Mouse (Mus musculus) hindbrain, embryonic 10.5 days (tissue): ENCODE results near the gene Plscr4. TPM values are rescaled to one million over a fixed set of nuclear protein-coding genes. Genes with fewer than 3 reads are reported as not detected.

ENCODE experiments used
- DNase-seq: peaks from one replicate; pipeline ENCODE4 v3.0.0-alpha.2; 2017; ENCODE audit warnings: low spot score
- H3K27ac ChIP-seq: fragments of 300-500 bp; sonication (generic); 2 replicates; pipeline ENCODE4 v1.5.1; 2016; ENCODE audit warnings: mild to moderate bottlenecking, moderate library complexity
- H3K27me3 ChIP-seq: fragments of 300-500 bp; sonication (generic); 2 replicates; pipeline ENCODE4 v1.6.1; 2016; ENCODE audit warnings: mild to moderate bottlenecking; ENCODE audit not compliant: poor library complexity, insufficient read depth, severe bottlenecking
- H3K36me3 ChIP-seq: fragments of 300-500 bp; sonication (generic); 2 replicates; pipeline ENCODE4 v1.6.1; 2016; ENCODE audit warnings: mild to moderate bottlenecking, moderate library complexity
- H3K4me1 ChIP-seq: fragments of 300-500 bp; sonication (generic); replicated peaks from 2 replicates; pipeline ENCODE4 v1.6.1; 2016; ENCODE audit warnings: mild to moderate bottlenecking
- H3K4me3 ChIP-seq: fragments of 300-500 bp; sonication (generic); 2 replicates; pipeline ENCODE4 v1.5.1; 2016; ENCODE audit warnings: mild to moderate bottlenecking, moderate library complexity
- H3K9me3 ChIP-seq: fragments of 300-500 bp; sonication (generic); 2 replicates; pipeline ENCODE4 v1.6.1; 2016; ENCODE audit warnings: mild to moderate bottlenecking, moderate library complexity
- WGBS: fragments of 180-500 bp; shearing (Covaris S2); methylation state at CpG from one replicate; pipeline ENCODE4 v1.1.7; 2016; 5-methylcytosine and 5-hydroxymethylcytosine counted together
- polyA plus RNA-seq: library from polyadenylated mRNA; unstranded; fragments of >200 nt; fragmentation: Nextera tagmentation; extraction: Ambion mirVana; gene quantifications from 2 replicates; pipeline ENCODE4 v1.2.1, GENCODE M21; 2016

Plscr4 gene
- 0.88 and 1.1 TPM in 2 replicates for polyA plus RNA-seq

- no peaks in the 10 kb centered on the region for H3K9me3 ChIP-seq
- H3K27ac ChIP-seq, result peak within 1 kb of the TSS; percentile 90
- H3K27me3 ChIP-seq, result no peaks in the 10 kb centered on the region
- H3K4me3 ChIP-seq, result peak within 1 kb of the TSS; percentile 74
- H3K4me1 ChIP-seq, result peaks cover 13% of the 10 kb centered on the region
- DNase-seq, result peak; percentile 53
- no peaks in the 10 kb centered on the region for H3K36me3 ChIP-seq
- 12% methylated on average over 43 of the region's 43 CpGs for WGBS
Observed at GRCm38 (mm10) chr9:92457261-92458058, at the start of gene Plscr4. Gene Plscr4, plus strand, starts transcription at chr9:92457373.

GRCm38 (mm10) chr9:92410225-92410624, 46.9 kb upstream of the Plscr4 start:
- H3K4me1 ChIP-seq, result no peaks in the 10 kb centered on the region
- H3K27ac ChIP-seq, result no peak overlapping the region
- no peaks in the 10 kb centered on the region for H3K27me3 ChIP-seq
- no peaks in the 10 kb centered on the region for H3K36me3 ChIP-seq
- no peak for DNase-seq
- H3K9me3 ChIP-seq, result no peaks in the 10 kb centered on the region
- H3K4me3 ChIP-seq, result no peak overlapping the region
- WGBS, result 93% methylated on average over 3 of the region's 3 CpGs

- no peak for DNase-seq
- H3K4me3 ChIP-seq, result no peak overlapping the region
- no peaks in the 10 kb centered on the region for H3K9me3 ChIP-seq
- no peaks in the 10 kb centered on the region for H3K4me1 ChIP-seq
- H3K36me3 ChIP-seq, result no peaks in the 10 kb centered on the region
- no peaks in the 10 kb centered on the region for H3K27me3 ChIP-seq
- no peak overlapping the region for H3K27ac ChIP-seq
- 91% methylated on average over 2 of the region's 2 CpGs for WGBS
Observed at GRCm38 (mm10) chr9:92412045-92412444, 45.1 kb upstream of the Plscr4 start.

- Histone ChIP-seq H3K9me3 (no peaks in the 10 kb centered on the region), H3K4me1 (no peaks in the 10 kb centered on the region), H3K27ac (no peak overlapping the region), H3K4me3 (no peak overlapping the region), H3K36me3 (no peaks in the 10 kb centered on the region), H3K27me3 (no peaks in the 10 kb centered on the region)
- WGBS, result 88% methylated on average over 3 of the region's 3 CpGs
- no peak for DNase-seq
Observed at GRCm38 (mm10) chr9:92413684-92414083, 43.5 kb upstream of the Plscr4 start.

GRCm38 (mm10) chr9:92437781-92438180, 19.4 kb upstream of the Plscr4 start:
- H3K4me3 ChIP-seq, result no peak overlapping the region
- H3K4me1 ChIP-seq, result no peaks in the 10 kb centered on the region
- no peaks in the 10 kb centered on the region for H3K9me3 ChIP-seq
- no peak overlapping the region for H3K27ac ChIP-seq
- no peaks in the 10 kb centered on the region for H3K27me3 ChIP-seq
- no peaks in the 10 kb centered on the region for H3K36me3 ChIP-seq
- no peak for DNase-seq

- H3K36me3 ChIP-seq, result no peaks in the 10 kb centered on the region
- WGBS, result 81% methylated on average over 4 of the region's 4 CpGs
- DNase-seq, result no peak
- no peaks in the 10 kb centered on the region for H3K4me1 ChIP-seq
- H3K27me3 ChIP-seq, result no peaks in the 10 kb centered on the region
- no peak overlapping the region for H3K4me3 ChIP-seq
- H3K9me3 ChIP-seq, result no peaks in the 10 kb centered on the region
- no peak overlapping the region for H3K27ac ChIP-seq
Observed at GRCm38 (mm10) chr9:92441468-92441867, 15.7 kb upstream of the Plscr4 start.

- Histone ChIP-seq H3K9me3 (no peaks in the 10 kb centered on the region), H3K4me1 (no peaks in the 10 kb centered on the region), H3K27me3 (no peaks in the 10 kb centered on the region), H3K27ac (no peak overlapping the region), H3K4me3 (no peak overlapping the region), H3K36me3 (no peaks in the 10 kb centered on the region)
- no peak for DNase-seq
Observed at GRCm38 (mm10) chr9:92444536-92444935, 12.6 kb upstream of the Plscr4 start.

GRCm38 (mm10) chr9:92456605-92457004, 568 bp upstream of the Plscr4 start:
- WGBS, result 92% methylated on average over 3 of the region's 3 CpGs
- Histone ChIP-seq H3K9me3 (no peaks in the 10 kb centered on the region), H3K4me1 (peaks cover 13% of the 10 kb centered on the region), H3K27me3 (no peaks in the 10 kb centered on the region), H3K4me3 (no peak overlapping the region), H3K36me3 (no peaks in the 10 kb centered on the region), H3K27ac (no peak overlapping the region)
- no peak for DNase-seq

- 1% methylated on average over 5 of the region's 5 CpGs for WGBS
- peak overlapping the region; percentile 90 for H3K27ac ChIP-seq
- no peaks in the 10 kb centered on the region for H3K27me3 ChIP-seq
Observed at GRCm38 (mm10) chr9:92458059-92458402, 858 bp downstream of the Plscr4 start.

GRCm38 (mm10) chr9:92458418-92458817, 1.2 kb downstream of the Plscr4 start:
- DNase-seq, result no peak
- Histone ChIP-seq H3K9me3 (no peaks in the 10 kb centered on the region), H3K27me3 (no peaks in the 10 kb centered on the region), H3K4me3 (peak overlapping the region; percentile 74; the same call in 1 of the 2 replicates), H3K27ac (no peak overlapping the region), H3K36me3 (no peaks in the 10 kb centered on the region), H3K4me1 (peaks cover 13% of the 10 kb centered on the region)
- 93% methylated on average over 2 of the region's 2 CpGs for WGBS

More at GRCm38 (mm10) chr9:92458059-92458402, 858 bp downstream of the Plscr4 start:
- H3K9me3 ChIP-seq, result no peaks in the 10 kb centered on the region
- H3K4me3 ChIP-seq, result peak overlapping the region; percentile 74
- H3K36me3 ChIP-seq, result no peaks in the 10 kb centered on the region
- H3K4me1 ChIP-seq, result peaks cover 13% of the 10 kb centered on the region
- DNase-seq, result no peak

- Histone ChIP-seq H3K9me3 (no peaks in the 10 kb centered on the region), H3K36me3 (no peaks in the 10 kb centered on the region), H3K27ac (no peak overlapping the region), H3K4me3 (no peak overlapping the region), H3K27me3 (no peaks in the 10 kb centered on the region), H3K4me1 (peaks cover 8% of the 10 kb centered on the region)
- DNase-seq, result no peak
- 83% methylated on average over 4 of the region's 4 CpGs for WGBS
Observed at GRCm38 (mm10) chr9:92467724-92468123, 10.6 kb downstream of the Plscr4 start.

GRCm38 (mm10) chr9:92472256-92472855, 15.2 kb downstream of the Plscr4 start:
- Histone ChIP-seq H3K27ac (no peak overlapping the region), H3K4me1 (peaks cover 8% of the 10 kb centered on the region), H3K27me3 (no peaks in the 10 kb centered on the region), H3K4me3 (no peak overlapping the region), H3K9me3 (no peaks in the 10 kb centered on the region), H3K36me3 (no peaks in the 10 kb centered on the region)
- DNase-seq, result no peak
- 71% methylated on average over 5 of the region's 5 CpGs for WGBS

- H3K4me1 ChIP-seq, result peaks cover 8% of the 10 kb centered on the region
- H3K27me3 ChIP-seq, result no peaks in the 10 kb centered on the region
- no peak overlapping the region for H3K4me3 ChIP-seq
- H3K27ac ChIP-seq, result no peak overlapping the region
- WGBS, result 92% methylated on average over 2 of the region's 2 CpGs
- no peaks in the 10 kb centered on the region for H3K9me3 ChIP-seq
- DNase-seq, result no peak
- no peaks in the 10 kb centered on the region for H3K36me3 ChIP-seq
Observed at GRCm38 (mm10) chr9:92473178-92473577, 16.0 kb downstream of the Plscr4 start.
